Mouse (Mus musculus) thymus, adult 2 months (tissue): ENCODE data around the gene Jup.

Source experiments
- CTCF ChIP-seq: fragments of 200-500 bp; IDR thresholded peaks from 2 replicates; pipeline ENCODE4 v1.5.1; 2012; ENCODE audit warnings: mild to moderate bottlenecking, control low read depth, low read length, moderate library complexity, borderline replicate concordance; ENCODE audit not compliant: control insufficient read depth, poor library complexity, insufficient read depth; ENCODE audit errors: extremely low read depth
- POLR2A ChIP-seq: fragments of 200-500 bp; IDR thresholded peaks from 2 replicates; pipeline ENCODE4 v1.6.1; 2012; ENCODE audit warnings: mild to moderate bottlenecking, low read length, control low read depth, moderate library complexity; ENCODE audit not compliant: control insufficient read depth, poor library complexity, insufficient read depth; ENCODE audit errors: extremely low read depth

DNA sequence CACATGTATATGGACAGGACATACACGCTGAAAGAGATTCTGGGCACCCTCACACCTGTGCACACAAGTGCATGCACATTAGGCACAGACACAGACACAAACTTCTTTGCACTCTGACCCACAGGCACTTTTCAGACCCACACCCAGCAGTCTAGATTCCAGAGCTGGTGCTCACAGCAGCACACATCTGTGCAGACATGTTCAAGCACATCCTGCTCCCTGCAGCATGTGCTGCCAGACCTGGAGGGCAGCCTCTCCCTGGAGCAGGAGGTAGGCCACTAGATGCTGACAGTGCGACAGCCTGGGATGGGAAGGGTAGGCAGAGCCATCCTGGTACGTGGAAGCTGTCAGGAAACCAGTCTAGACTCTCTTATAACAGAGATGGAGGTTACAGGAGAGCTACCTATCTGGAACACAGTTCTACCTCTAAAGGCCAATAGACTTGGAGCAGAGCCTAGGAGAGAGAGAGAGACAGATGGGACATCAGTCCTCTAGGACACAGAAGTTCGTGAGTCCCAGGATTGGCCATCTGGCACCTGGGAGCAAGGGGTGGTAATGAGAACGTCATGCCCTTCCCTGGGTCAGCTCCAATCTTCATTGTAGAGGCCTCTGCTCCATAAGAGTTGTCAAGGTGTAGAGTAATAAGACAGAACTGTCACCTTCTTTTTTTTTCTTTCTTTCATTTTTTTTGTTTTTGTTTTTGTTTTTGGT is 9.6 kb upstream of the Jup start:
- TF ChIP-seq POLR2A (no peak), CTCF (no peak)
